Comparison of ENCODE assay signal across 8 mouse cellular contexts in the genomic region with DNA sequence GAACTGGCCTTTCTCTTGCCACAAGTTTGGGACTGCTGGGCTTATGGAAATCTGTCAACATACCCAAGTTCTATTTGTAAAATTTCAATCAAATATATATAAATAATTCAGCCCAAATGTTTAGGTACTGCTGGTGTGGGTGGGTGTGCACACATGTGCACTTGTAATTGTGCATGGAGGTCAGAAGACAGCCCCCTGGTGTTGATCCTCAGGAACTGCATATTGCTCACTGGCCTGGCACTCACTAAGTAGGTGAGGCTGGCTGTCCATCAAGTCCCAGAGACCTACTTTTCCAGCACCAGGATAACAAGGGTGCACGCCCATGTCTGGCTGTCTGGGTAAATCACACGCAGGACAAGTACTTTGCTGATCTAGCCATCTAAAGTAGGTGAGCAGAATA.
DNase-seq lines count a peak whose midpoint lies in the region; ATAC-seq and TF ChIP-seq lines count a peak whose summit lies in the region.

No protein-coding gene starts in this region.

- H3K27ac ChIP-seq in kidney, embryonic 15.5 days, result no peak overlapping the region

- H3K27me3 ChIP-seq in kidney, embryonic 15.5 days, result no peaks in the 10 kb centered on the region
- H3K27me3 ChIP-seq in E14TG2a.4 (ENCODE audit: insufficient read depth, low read length), result no peaks in the 10 kb centered on the region

- H3K4me1 ChIP-seq in kidney, embryonic 15.5 days, result no peaks in the 10 kb centered on the region
- peaks cover 16% of the 10 kb centered on the region for H3K4me1 ChIP-seq in E14TG2a.4 (replicated peaks; ENCODE audit: low read depth, low read length)

- ATAC-seq in kidney, embryonic 15.5 days (replicated peaks; ENCODE audit: low FRiP score), result no peak

- no peaks in the 10 kb centered on the region for H3K9me3 ChIP-seq in kidney, embryonic 15.5 days (replicated peaks)
- H3K9me3 ChIP-seq in E14TG2a.4 (ENCODE audit: low read length), result no peaks in the 10 kb centered on the region

- H3K36me3 ChIP-seq in kidney, embryonic 15.5 days, result no peaks in the 10 kb centered on the region
- no peaks in the 10 kb centered on the region for H3K36me3 ChIP-seq in E14TG2a.4 (ENCODE audit: insufficient read depth, low read length)

- H3K9ac ChIP-seq in kidney, embryonic 15.5 days, result no peak overlapping the region

- H3K4me2 ChIP-seq in kidney, embryonic 15.5 days, result no peak overlapping the region

- H3K4me3 ChIP-seq in kidney, embryonic 15.5 days (replicated peaks), result no peak overlapping the region
- no peak overlapping the region for H3K4me3 ChIP-seq in E14TG2a.4 (replicated peaks; ENCODE audit: low read length)

- peak; percentile 24 for DNase-seq in kidney, adult 18-20 months
- DNase-seq in c-Kit-negative CD71-positive TER-119-positive erythroid progenitor cells, embryonic 14.5 days (ENCODE audit: low read depth, low spot score), result peak; percentile 6
- DNase-seq in lung, postnatal 36 days, result peak; percentile 30
- DNase-seq in cerebellum, postnatal 4 days (ENCODE audit: low spot score in 2 of 2), result no peak
- DNase-seq in right cerebral cortex, postnatal 4 days, result no peak
- DNase-seq in heart, postnatal 4 days, result no peak

- 72% methylated on average over 2 of the region's 2 CpGs for WGBS in kidney, embryonic 15.5 days

- peak; percentile 96 for TF ChIP-seq CTCF in E14TG2a.4 (conservative IDR thresholded peaks at IDR 0.05; ENCODE audit: low read length)

Comparison
In these comparisons a context has a peak if more than half of its experiments do, and no peak if none do; other contexts are left out.
1. DNase-seq: peak in kidney, adult 18-20 months (single experiment), c-Kit-negative CD71-positive TER-119-positive erythroid progenitor cells, embryonic 14.5 days (single experiment) and lung, postnatal 36 days (single experiment); none in cerebellum, postnatal 4 days (0 of 2), right cerebral cortex, postnatal 4 days (single experiment) and heart, postnatal 4 days (single experiment).